Mouse (Mus musculus): ENCODE measurements around the gene Aadat.
"Not testable (repeated sequence)": the region's sequence is repeated elsewhere in the genome, so short reads cannot be mapped to it uniquely, and the experiment has no call there.

Gene Aadat

DNA sequence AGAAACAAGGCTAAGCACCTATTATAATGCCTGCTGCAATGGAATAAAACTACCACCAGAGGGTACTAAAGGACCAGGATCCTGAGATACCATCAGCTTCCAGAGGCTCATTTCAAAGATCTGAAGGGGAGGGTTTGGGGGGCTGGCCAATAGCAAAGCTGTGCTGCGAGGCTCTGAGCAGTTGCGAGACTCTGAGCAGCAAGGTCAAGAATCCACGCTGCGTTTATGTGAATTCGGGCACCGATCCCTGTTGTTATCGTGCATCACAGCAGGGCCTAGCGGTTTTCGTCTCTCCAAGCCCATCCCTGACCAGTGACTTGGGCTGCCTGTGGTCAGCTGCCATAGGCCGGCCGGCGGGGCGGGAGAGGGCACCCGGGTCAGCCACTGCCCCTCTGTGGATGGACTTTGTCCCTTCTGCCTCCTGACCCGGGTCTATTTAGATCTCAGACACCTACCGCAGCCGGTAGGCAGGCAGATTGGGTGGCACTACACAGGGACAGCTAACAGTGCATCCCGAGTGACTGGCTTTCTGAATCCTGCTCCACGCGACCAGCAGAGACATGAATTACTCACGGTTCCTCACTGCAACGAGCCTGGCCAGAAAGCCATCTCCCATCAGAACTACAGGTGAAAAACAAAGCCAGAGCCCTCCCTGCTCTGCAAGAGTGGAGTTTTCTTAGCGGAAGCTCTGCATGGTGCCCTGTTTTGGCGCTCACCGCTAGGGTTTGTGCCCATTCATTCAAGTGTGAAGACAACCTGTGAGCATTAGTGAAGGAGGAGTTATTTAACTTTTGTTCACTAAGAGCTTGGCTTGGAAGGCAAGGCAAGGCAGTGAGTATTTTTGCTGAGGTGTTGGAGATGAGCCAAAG is at the start of gene Aadat:
TSS of gene Aadat (plus strand) at position 280 of the 869 bp plus-strand sequence.
- peak; percentile 58 for DNase-seq

DNA sequence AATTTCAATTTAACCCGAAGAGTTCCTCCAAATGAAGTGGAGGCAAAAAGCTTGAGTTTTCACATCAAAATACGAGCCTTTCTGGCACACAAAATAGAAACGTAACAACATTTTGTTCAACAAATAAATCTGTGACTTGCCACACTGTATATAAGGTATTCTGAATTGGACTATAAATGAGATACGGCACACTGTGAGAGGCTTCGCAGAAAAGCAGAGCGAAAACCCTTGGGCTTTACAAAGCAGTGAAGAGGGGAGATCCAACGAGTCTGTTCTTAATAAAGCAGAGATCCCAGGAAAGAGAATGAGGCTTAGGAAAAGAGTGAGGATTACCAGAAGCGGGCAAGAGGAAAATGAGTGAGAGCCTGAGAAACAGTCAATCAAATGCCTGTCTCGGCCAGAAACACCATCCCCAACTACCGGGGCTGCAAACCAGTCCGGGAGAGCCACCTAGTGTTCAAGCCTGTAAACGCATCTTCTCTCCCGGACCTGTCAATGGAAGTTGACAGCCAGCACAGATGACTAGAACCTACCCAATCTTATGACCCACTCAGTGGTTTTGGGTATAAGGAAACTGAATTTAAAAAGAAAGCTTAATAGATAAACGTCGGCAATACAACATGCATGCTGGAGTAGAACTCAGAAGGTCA is 38.9 kb upstream of the Aadat start:
- DNase-seq, result peak; percentile 72

DNA sequence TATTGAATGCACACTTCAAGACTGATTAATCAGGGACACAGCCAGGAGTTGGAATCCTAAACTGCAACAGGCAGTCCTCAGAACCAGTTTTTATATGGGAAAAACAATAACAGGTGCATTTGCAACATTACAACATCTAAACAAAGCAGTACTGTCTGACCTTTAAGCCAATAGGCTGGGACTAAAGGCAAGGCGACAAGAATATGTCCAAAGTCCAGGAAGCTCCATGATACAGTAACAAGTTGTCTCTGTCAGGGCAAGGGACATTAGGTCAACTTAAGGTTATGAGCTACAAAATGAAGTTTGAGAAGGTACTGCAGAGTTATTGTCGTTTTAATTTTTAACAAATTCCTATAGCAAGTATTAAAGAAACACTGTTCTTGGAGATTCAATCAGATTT is 15.6 kb upstream of the Aadat start:
- no peak for DNase-seq

DNA sequence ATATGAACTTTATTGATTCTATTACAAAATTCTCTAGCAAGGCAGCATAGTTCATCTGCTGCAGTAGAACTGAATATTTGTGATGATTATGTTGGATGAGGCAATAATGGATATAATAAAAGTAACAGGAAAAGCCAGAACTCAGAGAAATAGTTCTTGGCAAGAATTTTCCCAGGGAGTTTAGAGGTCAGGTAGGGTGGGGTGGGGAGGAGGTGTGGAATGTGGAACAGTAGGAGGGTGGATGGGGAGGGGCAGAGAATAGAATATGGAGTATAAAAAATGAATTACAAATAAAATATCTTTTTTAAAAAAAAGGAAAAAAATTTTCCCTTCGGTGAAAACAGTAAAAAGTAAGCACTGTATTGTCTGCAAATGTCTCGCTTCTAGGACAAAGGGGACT is 13.9 kb upstream of the Aadat start:
- DNase-seq, result no peak

DNA sequence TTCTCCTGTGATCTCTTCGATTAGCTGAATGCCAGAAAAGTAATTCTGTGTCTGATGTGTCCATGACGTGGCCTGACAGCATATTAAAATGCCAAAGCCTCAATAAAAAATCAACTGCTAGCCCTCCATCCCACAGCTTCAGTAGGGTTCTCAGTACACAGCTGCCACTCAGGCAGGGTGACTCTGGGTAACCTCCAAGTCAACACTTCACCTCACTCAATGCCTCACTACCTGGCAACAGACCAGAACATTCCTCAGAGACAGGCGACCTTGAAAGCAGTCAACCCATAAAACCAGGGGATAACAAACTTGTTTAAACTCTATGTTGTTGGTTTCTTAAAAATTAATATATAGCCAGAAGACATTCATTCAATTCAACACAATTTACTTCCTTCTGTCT is 13.3 kb upstream of the Aadat start:
- no peak for DNase-seq

DNA sequence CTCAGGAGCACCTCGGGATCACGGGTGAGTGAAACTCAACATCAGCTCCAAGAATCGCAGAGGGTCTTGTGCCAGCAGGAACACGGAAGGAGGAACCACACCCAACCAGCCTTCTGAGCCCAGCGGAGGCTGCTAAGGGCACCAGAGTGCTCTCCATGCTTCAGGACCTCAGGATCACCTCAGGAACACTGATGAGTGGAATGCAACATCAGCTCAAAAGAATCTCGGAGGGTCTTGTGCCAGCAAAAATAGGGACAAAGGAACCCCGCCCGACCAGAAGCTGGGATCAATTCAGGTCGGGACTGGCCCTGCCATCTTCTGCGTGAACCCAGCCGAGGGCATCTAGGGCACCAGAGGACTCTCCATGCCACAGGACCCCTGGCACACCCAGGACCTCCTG is 11.1 kb upstream of the Aadat start:
- no peak for DNase-seq

DNA sequence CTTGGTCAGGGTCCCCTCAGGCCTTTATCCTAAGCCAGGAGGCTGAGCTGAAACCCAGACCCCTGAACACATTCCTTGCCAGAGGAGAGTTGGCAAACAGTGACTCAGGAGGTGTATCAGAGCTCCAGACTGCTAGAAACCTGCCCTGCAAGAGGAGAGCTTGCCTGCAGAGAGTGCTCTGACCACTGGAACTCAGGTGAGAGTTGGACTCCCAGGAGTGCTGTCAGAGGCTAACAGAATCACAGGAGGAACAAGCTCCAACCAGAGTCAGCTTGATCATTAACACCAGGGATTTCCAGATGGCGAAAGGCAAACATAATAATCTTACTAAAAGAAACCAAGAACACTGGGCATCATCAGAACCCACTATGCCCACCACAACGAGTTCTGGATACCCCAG is 10.7 kb upstream of the Aadat start:
- not testable (repeated sequence) for DNase-seq

DNA sequence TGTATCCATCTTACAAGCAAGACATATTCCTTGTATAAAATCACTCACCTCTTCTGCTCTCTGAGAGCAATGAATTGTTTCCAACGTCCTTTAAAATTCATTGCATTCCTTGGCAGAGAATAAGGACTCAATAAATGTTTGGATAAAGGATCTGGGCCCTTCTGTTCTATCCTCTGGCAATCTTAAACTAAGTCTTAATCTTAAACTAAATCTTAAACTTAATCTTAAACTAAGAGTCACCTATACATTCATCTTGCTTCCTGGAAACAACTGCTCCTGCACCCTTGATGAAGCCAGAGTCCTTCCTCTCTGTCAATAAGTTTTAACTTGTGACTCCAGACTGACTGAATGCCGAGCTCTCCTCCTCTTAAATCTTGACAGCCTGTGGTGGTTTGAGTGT is 2.6 kb upstream of the Aadat start, which contains the start of gene Gm10283:
TSS of gene Gm10283 (minus strand) at position 101 of the 400 bp plus-strand sequence.
- DNase-seq, result no peak

DNA sequence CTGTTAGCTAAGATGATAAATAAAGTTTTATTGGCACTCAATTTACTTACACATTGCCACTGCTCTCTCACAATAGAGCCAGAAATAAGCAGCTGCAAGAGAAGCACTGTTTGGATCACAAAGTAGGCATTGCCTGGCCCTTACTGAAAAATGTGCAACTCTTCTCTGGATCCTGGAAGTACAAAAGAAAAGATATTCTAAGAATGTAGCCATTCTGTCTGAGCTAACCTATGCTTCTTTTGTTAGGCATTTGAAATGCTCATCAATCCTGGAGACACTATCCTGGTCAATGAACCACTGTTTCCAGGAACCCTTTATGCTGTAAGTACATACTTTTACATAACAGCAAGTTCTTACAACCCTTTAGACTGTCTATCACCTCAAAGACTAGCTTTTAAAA is 12.6 kb downstream of the Aadat start:
- no peak for DNase-seq

DNA sequence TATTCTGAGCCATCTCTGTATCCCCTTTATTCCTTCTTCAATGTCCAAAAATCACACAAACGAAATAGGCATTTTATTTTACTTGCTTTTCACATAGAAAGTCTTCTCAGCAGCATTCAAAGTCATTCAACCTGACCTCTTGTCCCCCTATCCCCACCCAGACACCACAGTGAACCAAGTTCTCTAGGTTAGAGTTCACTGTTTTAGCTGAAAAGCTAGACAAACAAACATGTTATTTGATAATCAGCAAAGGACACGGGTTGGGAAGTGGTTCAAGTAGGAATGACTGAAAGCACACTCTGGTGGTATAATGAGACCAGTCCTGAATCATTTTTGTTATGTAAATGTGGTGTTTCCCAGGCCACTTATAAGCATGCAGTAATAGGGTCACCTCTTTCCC is 29.2 kb downstream of the Aadat start:
- DNase-seq, result no peak

DNA sequence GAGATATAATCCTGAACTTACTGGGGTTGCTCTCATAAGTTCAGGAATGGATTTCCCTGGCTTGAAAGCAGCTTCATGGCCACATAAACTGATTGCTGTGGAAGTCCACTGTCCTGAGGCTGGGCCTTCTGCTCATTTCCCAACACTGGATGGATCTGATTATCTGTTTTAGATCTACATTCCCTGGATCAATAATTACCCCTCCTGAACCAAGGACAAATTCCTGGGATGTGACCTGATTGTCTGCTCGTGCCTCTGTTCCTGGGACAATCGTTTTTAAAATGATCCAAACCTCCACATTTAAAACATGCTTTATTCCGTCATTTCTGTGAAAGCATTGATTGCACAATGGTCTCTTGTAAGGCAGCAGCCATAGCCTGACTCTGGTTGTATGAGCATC is 61.1 kb downstream of the Aadat start:
- no peak for DNase-seq

DNA sequence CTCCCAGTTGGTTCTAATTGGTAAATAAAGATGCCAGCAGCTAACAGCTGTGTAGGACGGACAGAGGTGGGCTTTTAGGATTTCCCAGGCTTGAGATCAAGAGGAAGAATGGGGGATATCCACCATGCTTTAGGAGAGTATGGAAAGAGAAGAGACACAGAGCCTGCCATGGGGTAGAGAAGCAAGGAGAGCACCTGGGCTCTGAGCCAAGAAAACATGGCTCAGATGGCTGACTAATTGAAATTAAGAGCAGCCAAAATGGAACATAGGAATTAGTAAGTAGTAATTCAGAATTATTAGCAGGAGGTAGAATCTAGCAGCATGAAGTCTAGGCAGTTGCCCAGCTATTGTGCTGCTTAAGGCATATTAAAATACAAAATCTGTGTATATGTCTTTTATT is 71.5 kb downstream of the Aadat start:
- no peak for DNase-seq

DNA sequence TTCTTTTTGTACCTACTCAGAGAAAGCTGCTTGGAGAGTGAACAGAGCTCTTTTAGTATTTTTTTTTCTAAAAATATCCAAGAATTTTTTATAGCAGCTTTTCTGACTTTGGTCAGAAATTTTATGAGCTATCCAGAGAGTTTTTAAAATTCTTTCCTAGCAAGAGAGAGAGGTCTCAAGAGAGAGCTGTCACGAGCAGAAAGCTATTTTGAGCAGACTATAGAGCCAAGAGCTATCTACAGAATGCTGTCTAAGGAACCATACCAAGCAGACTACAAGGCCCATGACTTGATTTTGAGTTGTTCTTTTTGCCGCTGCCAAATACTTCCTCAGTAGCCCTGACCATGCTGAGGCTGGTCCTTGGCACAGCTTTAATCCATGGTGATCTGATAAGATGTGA is 77.6 kb downstream of the Aadat start:
- DNase-seq, result no peak

DNA sequence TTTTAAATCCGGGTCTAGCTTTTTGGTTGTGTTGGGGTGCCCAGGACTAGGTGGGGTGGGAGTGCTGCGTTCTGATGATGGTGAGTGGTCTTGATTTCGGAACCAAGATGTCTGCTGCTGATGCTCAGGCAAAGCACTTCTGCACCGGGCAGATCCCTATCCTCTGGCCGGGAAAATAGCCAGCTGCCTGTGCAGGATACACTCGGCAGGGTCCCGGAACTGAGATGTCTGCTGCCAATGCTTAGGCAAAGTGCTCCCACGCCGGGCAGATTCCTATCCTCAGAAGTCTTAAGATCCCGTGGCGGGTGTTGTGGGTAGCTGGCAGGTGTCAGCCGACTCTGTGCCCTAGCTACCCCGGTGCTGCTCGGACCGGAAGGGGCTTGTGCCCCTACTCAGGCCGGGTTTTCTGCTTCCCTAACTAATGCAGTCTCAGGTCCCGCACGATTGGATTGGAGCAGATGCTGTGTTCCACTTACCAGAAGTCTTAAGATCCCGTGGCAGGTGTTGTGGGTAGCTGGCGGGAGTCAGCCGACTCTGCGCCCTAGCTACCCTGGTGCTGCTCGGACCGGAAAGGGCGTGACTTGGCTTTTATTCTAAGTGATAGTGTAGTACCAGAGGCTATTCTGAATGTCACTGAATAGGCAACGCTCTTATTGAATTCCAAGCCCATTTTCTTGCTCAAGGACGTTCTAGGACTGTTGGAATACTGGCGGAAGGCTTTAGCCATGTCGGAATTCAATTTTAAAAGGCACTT is 85.8 kb downstream of the Aadat start:
- DNase-seq, result not testable (repeated sequence)

DNA sequence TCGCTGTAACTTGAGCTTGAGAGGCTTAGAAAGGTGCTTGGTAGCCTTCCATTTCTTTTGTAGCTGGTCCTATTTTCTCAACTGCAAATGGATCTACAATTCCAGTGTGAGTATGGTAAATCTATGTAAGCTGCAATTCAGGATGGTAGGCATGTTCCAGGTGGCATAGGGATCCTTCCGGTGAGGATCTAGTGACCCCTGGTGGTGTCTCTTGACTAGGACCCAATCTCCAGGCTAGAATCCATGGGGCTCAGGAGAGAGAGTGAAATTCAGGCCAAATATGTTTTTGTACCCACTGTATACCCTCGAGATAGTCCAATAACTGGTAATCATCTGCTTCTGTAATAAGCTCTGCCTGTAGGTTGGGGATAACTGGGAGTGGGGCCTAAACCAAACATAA is 89.0 kb downstream of the Aadat start:
- peak; percentile 21 for DNase-seq

Data from right cerebral cortex, postnatal 25 days (tissue).